Mouse (Mus musculus): ENCODE data around the gene Krtap1-5.

DNA sequence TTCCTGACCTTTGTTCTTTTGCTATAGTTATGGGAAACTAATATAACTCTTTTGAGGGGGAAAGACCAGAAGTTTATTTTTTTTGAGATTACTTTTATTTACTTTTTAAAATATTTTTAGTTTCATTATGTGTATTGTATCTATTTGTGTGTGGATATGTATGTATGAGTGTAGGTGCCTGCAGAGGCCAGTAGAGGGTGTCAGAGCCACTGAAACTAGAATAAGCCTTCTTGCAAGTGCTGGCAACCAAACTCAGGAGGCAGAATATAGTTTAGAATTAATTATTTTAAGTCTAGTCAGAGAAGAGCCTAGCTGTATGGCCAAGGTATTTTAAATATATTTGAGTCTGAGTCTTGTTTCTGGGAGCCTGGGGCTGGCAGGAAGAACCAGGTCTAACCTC is 32.9 kb downstream of the Krtap1-5 start:
- TF ChIP-seq CTCF (IDR thresholded peaks at IDR 0.05; ENCODE audit: extremely low read depth, insufficient read depth, low read length) (no peak), POLR2A (IDR thresholded peaks at IDR 0.05; ENCODE audit: extremely low read depth, insufficient read depth, low read length) (no peak)

Measured in cortical plate, adult 2 months (tissue).